In genomic region chr12:31709665-31710064, GRCm38 (mm10) we compare ENCODE assay signal across 19 mouse cellular contexts. TPM values are rescaled to one million over a fixed set of nuclear protein-coding genes. Genes with fewer than 3 reads are reported as not detected.
DNase-seq lines count a peak whose midpoint lies in the region; ATAC-seq lines count a peak whose summit lies in the region.
"Had no signal": no experiment of that assay in that cellular context is flagged by ENCODE, and none has a peak within 500 bp of the region (broad histone marks: within the 10 kb centered on the region; RNA-seq: fewer than 3 reads in every experiment).

No protein-coding gene starts in this region.

- H3K9ac ChIP-seq in heart, embryonic 13.5 days = peak overlapping the region; percentile 61
- no peak overlapping the region for H3K9ac ChIP-seq in hindbrain, embryonic 15.5 days
- H3K9ac ChIP-seq in midbrain, embryonic 16.5 days (ENCODE audit: low read depth, low read length) = no peak overlapping the region
- H3K9ac ChIP-seq: forebrain, embryonic 13.5 days; limb, embryonic 15.5 days; liver, postnatal 0 days; stomach, embryonic 15.5 days had no signal

- H3K4me2 ChIP-seq in heart, embryonic 13.5 days = peak overlapping the region; percentile 62
- H3K4me2 ChIP-seq in hindbrain, embryonic 15.5 days = peak overlapping the region; percentile 61
- H3K4me2 ChIP-seq in midbrain, embryonic 16.5 days (ENCODE audit: low read length) = peak overlapping the region; percentile 33
- H3K4me2 ChIP-seq: limb, embryonic 15.5 days; stomach, embryonic 15.5 days had no signal

- H3K36me3 ChIP-seq in heart, embryonic 13.5 days = peaks cover 13% of the 10 kb centered on the region
- no peaks in the 10 kb centered on the region for H3K36me3 ChIP-seq in hindbrain, embryonic 15.5 days
- no peaks in the 10 kb centered on the region for H3K36me3 ChIP-seq in midbrain, embryonic 16.5 days (ENCODE audit: control insufficient read depth, insufficient read depth, low read length)
- H3K36me3 ChIP-seq: limb, embryonic 15.5 days; stomach, embryonic 15.5 days had no signal

- peak overlapping the region; percentile 17 for H3K4me3 ChIP-seq in heart, embryonic 13.5 days
- peak overlapping the region; percentile 19; the same call in 1 of the 2 replicates for H3K4me3 ChIP-seq in hindbrain, embryonic 15.5 days
- H3K4me3 ChIP-seq in midbrain, embryonic 16.5 days (ENCODE audit: low read depth, low read length) = peak overlapping the region; percentile 9; the same call in 1 of the 2 replicates
- H3K4me3 ChIP-seq: forebrain, embryonic 13.5 days; limb, embryonic 15.5 days; stomach, embryonic 15.5 days had no signal

- no peaks in the 10 kb centered on the region for H3K27me3 ChIP-seq in heart, embryonic 13.5 days (replicated peaks)
- H3K27me3 ChIP-seq in hindbrain, embryonic 15.5 days = no peaks in the 10 kb centered on the region
- no peaks in the 10 kb centered on the region for H3K27me3 ChIP-seq in midbrain, embryonic 16.5 days (ENCODE audit: control insufficient read depth, insufficient read depth, low read depth, low read length)
- H3K27me3 ChIP-seq: forebrain, embryonic 13.5 days; limb, embryonic 15.5 days; stomach, embryonic 15.5 days had no signal

- ATAC-seq in heart, embryonic 13.5 days (ENCODE audit: extremely low read depth, insufficient number of reproducible peaks, low FRiP score, low TSS enrichment) = no peak
- no peak for ATAC-seq in hindbrain, embryonic 15.5 days (ENCODE audit: low FRiP score, low read depth)
- no peak for ATAC-seq in midbrain, embryonic 16.5 days
- ATAC-seq: forebrain, embryonic 13.5 days; liver, postnatal 0 days had no signal

- peaks cover 20% of the 10 kb centered on the region for H3K4me1 ChIP-seq in heart, embryonic 13.5 days
- H3K4me1 ChIP-seq in hindbrain, embryonic 15.5 days (replicated peaks) = peaks cover 10% of the 10 kb centered on the region
- peaks cover 7% of the 10 kb centered on the region for H3K4me1 ChIP-seq in midbrain, embryonic 16.5 days (ENCODE audit: control insufficient read depth, insufficient read depth, low read length)
- H3K4me1 ChIP-seq: stomach, embryonic 15.5 days had no signal

- H3K9me3 ChIP-seq in heart, embryonic 13.5 days = no peaks in the 10 kb centered on the region
- H3K9me3 ChIP-seq in hindbrain, embryonic 15.5 days = no peaks in the 10 kb centered on the region
- no peaks in the 10 kb centered on the region for H3K9me3 ChIP-seq in midbrain, embryonic 16.5 days (replicated peaks; ENCODE audit: control insufficient read depth, low read length, poor library complexity, severe bottlenecking)
- H3K9me3 ChIP-seq: forebrain, embryonic 13.5 days; G1E; limb, embryonic 15.5 days; stomach, embryonic 15.5 days had no signal

- no peak for DNase-seq in heart, postnatal 4 days
- peak; percentile 45 for DNase-seq in layer of hippocampus, adult 9-11 months
- DNase-seq in layer of hippocampus, postnatal 36 days = no peak
- no peak for DNase-seq in T-cell, adult 2 months (ENCODE audit: low spot score)
- DNase-seq: adrenal gland, adult 2 months; kidney, adult 8-10 months; liver, postnatal 0 days; lung, postnatal 36 days; spleen, adult 18-20 months had no signal

- H3K27ac ChIP-seq in heart, embryonic 13.5 days (replicated peaks) = peak overlapping the region; percentile 56
- H3K27ac ChIP-seq in hindbrain, embryonic 15.5 days (replicated peaks) = no peak overlapping the region
- H3K27ac ChIP-seq in midbrain, embryonic 16.5 days (ENCODE audit: low read length) = no peak overlapping the region
- H3K27ac ChIP-seq: forebrain, embryonic 13.5 days; limb, embryonic 15.5 days; stomach, embryonic 15.5 days had no signal

- WGBS in heart, embryonic 13.5 days = 67% methylated on average over 6 of the region's 6 CpGs
- WGBS in hindbrain, embryonic 15.5 days = 53% methylated on average over 6 of the region's 6 CpGs
- 64% methylated on average over 6 of the region's 6 CpGs for WGBS in midbrain, embryonic 16.5 days

RNA-seq across cellular contexts. Expression of gene Gpr22, which starts 4.1 kb away (rescaled TPM):
- polyA plus RNA-seq in heart, embryonic 13.5 days (2015; fragmentation: Nextera tagmentation; extraction: Ambion mirVana) = 12.9 and 16.4 TPM in 2 replicates
- 10 to 100 TPM; 20.9 to 22.4 TPM for total RNA-seq in heart, postnatal 4 days (2021)
- total RNA-seq in layer of hippocampus, postnatal 36 days (2021) = 10 to 100 TPM; 75.5 to 82.0 TPM
- 14.8 and 17.5 TPM in 2 replicates for polyA plus RNA-seq in hindbrain, embryonic 15.5 days (2015; fragmentation: Nextera tagmentation; extraction: Ambion mirVana)
- polyA plus RNA-seq in midbrain, embryonic 16.5 days (2015; fragmentation: Nextera tagmentation; extraction: Ambion mirVana) = 21.2 and 21.3 TPM in 2 replicates
- total RNA-seq: gastrocnemius, adult 18-20 months; hematopoietic stem cell, adult 5-6 weeks; monocyte, adult 5-6 weeks had no signal
- polyA plus RNA-seq: G1E had no signal

RNA-seq across cellular contexts. Expression of gene Cog5, which starts 55.0 kb away (rescaled TPM):
- 25.5 and 28.1 TPM in 2 replicates for polyA plus RNA-seq in heart, embryonic 13.5 days (2015; fragmentation: Nextera tagmentation; extraction: Ambion mirVana)
- total RNA-seq in heart, postnatal 4 days (2021) = 10 to 100 TPM; 56.9 to 60.5 TPM
- total RNA-seq in layer of hippocampus, postnatal 36 days (2021) = 10 to 100 TPM; 60.4 to 62.2 TPM
- polyA plus RNA-seq in hindbrain, embryonic 15.5 days (2015; fragmentation: Nextera tagmentation; extraction: Ambion mirVana) = 26.9 and 28.1 TPM in 2 replicates
- polyA plus RNA-seq in midbrain, embryonic 16.5 days (2015; fragmentation: Nextera tagmentation; extraction: Ambion mirVana) = 27.3 and 27.9 TPM in 2 replicates

RNA-seq across cellular contexts. Expression of gene Dus4l, which starts 55.0 kb away (rescaled TPM):
- polyA plus RNA-seq in heart, embryonic 13.5 days (2015; fragmentation: Nextera tagmentation; extraction: Ambion mirVana) = 5.3 and 6.8 TPM in 2 replicates
- 1 to 10 TPM; 8.9 to 9.1 TPM for total RNA-seq in heart, postnatal 4 days (2021)
- 1 to 10 TPM; 8.1 to 8.6 TPM for total RNA-seq in layer of hippocampus, postnatal 36 days (2021)
- 7.2 and 9.0 TPM in 2 replicates for polyA plus RNA-seq in hindbrain, embryonic 15.5 days (2015; fragmentation: Nextera tagmentation; extraction: Ambion mirVana)
- 6.3 and 6.6 TPM in 2 replicates for polyA plus RNA-seq in midbrain, embryonic 16.5 days (2015; fragmentation: Nextera tagmentation; extraction: Ambion mirVana)
